Mouse (Mus musculus) E14TG2a.4 (cell line): Measurements from ENCODE around the gene Prox1.

Source experiments
- CTCF ChIP-seq: conservative IDR thresholded peaks from 2 replicates; pipeline ENCODE4 v1.5.1; 2014; ENCODE audit warnings: low read length
- NANOG ChIP-seq: IDR thresholded peaks from 2 replicates; pipeline ENCODE4 v1.6.1; 2014; ENCODE audit warnings: borderline replicate concordance, low read length, mixed read lengths
- POU5F1 ChIP-seq: IDR thresholded peaks from 2 replicates; pipeline ENCODE4 v1.6.1; 2014; ENCODE audit warnings: low read length, borderline replicate concordance

DNA sequence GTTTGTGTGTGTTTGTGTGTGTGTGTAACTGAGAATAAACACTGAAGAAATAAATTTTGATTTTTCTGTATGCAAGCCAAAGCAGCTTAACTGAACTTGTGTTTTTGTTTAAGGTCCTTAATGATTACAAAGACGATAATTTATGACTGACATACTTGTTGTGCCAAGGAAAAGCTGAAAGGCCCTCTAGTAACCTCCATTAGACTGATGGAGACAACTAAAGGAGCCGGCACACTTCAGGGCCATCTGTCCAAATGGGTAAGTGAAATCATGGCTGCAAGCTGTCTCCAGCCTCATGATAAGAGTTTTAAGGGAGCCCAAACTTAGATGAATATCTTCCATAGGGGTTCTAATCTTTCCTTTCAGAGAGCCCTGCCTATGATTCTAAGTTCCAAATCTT lies 15.5 kb downstream of the Prox1 start:
- TF ChIP-seq CTCF (no peak), NANOG (no peak), POU5F1 (no peak)
